Mouse (Mus musculus) CH12.LX (cell line): ENCODE measurements at regions not wholly inside any gene's neighbourhood (a gene's known extent, or its start where the extent isn't known, plus 50 kb on each side); places are given as distances from the start of the nearest gene placed in this dataset.

ENCODE experiments used
- DNase-seq: peaks from one replicate; pipeline ENCODE4 v3.0.0-alpha.2; 2013; ENCODE audit errors: extremely low read depth
- H3K27ac ChIP-seq: 2 replicates; pipeline ENCODE4 v1.5.1; 2012; ENCODE audit warnings: low read depth, mild to moderate bottlenecking, control low read depth, moderate library complexity; ENCODE audit not compliant: insufficient read depth
- H3K27me3 ChIP-seq: replicated peaks from 2 replicates; pipeline ENCODE3; 2012; ENCODE audit warnings: inconsistent platforms
- H3K36me3 ChIP-seq, 2 experiments: replicated peaks in 1 of 2; 2 replicates each; pipeline versions ENCODE3 to v1.6.1; 2012; ENCODE audit warnings: inconsistent platforms in 1 of 2, low read length in 1 of 2, mild to moderate bottlenecking in 1 of 2, mixed read lengths in 1 of 2, moderate library complexity in 1 of 2; ENCODE audit not compliant: control insufficient read depth in 1 of 2, insufficient read depth in 1 of 2
- H3K4me1 ChIP-seq, 2 experiments: 2 replicates each; pipeline ENCODE4 v1.6.1; 2012; ENCODE audit warnings: inconsistent platforms in 1 of 2, moderate library complexity in 1 of 2; ENCODE audit not compliant: insufficient read depth in 2 of 2, control insufficient read depth in 1 of 2
- H3K4me2 ChIP-seq: 2 replicates; pipeline ENCODE4 v1.6.1; 2012; ENCODE audit warnings: low read depth, mild to moderate bottlenecking, control low read depth; ENCODE audit not compliant: poor library complexity, insufficient read depth, severe bottlenecking
- H3K4me3 ChIP-seq, 3 experiments: fragments of 150-350 bp in 1 of 3; sonication (generic) in 1 of 3; replicated peaks in 1 of 3; 2 replicates each; pipeline versions ENCODE3 to v1.5.1; 2011 to 2012; ENCODE audit warnings: low read depth in 2 of 3, low read length in 2 of 3, mild to moderate bottlenecking in 2 of 3, moderate library complexity in 2 of 3, control low read depth in 1 of 3, improper control_type of control experiment in 1 of 3, inconsistent platforms in 1 of 3, mixed read lengths in 1 of 3; ENCODE audit not compliant: poor library complexity in 1 of 3
- H3K79me2 ChIP-seq: replicated peaks from 2 replicates; pipeline ENCODE4 v1.6.1; 2012; ENCODE audit warnings: mild to moderate bottlenecking, moderate library complexity; ENCODE audit not compliant: control insufficient read depth, poor library complexity, insufficient read depth, severe bottlenecking; ENCODE audit errors: extremely low read depth
- H3K9ac ChIP-seq: 2 replicates; pipeline ENCODE4 v1.6.1; 2012; ENCODE audit warnings: low read depth, mild to moderate bottlenecking, control low read depth, moderate library complexity; ENCODE audit not compliant: insufficient read depth
- H3K9me3 ChIP-seq: replicated peaks from 2 replicates; pipeline ENCODE3; 2012; ENCODE audit warnings: low read length, inconsistent platforms, mixed read lengths
- BHLHE40 ChIP-seq: IDR thresholded peaks from 2 replicates; pipeline ENCODE4 v1.6.1; 2011; ENCODE audit warnings: mild to moderate bottlenecking, low read depth, low read length, improper control_type of control experiment
- CHD2 ChIP-seq: IDR thresholded peaks from 2 replicates; pipeline ENCODE4 v1.6.1; 2011; ENCODE audit warnings: low read length, improper control_type of control experiment
- CTCF ChIP-seq, 2 experiments: IDR thresholded peaks in 1 of 2; conservative IDR thresholded peaks in 1 of 2; 2 replicates each; pipeline ENCODE4 v1.5.1; 2011 to 2012; ENCODE audit warnings: low read depth in 2 of 2, low read length in 2 of 2, improper control_type of control experiment in 1 of 2, inconsistent platforms in 1 of 2, mild to moderate bottlenecking in 1 of 2, moderate library complexity in 1 of 2
- ELF1 ChIP-seq: IDR thresholded peaks from 2 replicates; pipeline ENCODE4 v1.6.1; 2014; ENCODE audit warnings: low read depth, mild to moderate bottlenecking, inconsistent platforms, low read length, improper control_type of control experiment
- ETS1 ChIP-seq: conservative IDR thresholded peaks from 2 replicates; pipeline ENCODE4 v1.6.1; 2012; ENCODE audit warnings: low read depth, mild to moderate bottlenecking, inconsistent platforms, low read length, improper control_type of control experiment, moderate library complexity
- HCFC1 ChIP-seq: IDR thresholded peaks from 2 replicates; pipeline ENCODE4 v1.6.1; 2012; ENCODE audit warnings: low read depth, mild to moderate bottlenecking, inconsistent platforms, low read length, improper control_type of control experiment
- JUN ChIP-seq: IDR thresholded peaks from 2 replicates; pipeline ENCODE4 v1.6.1; 2011; ENCODE audit warnings: low read depth, mild to moderate bottlenecking, low read length, improper control_type of control experiment, moderate library complexity; ENCODE audit not compliant: insufficient read depth
- KAT2A ChIP-seq: IDR thresholded peaks from 2 replicates; pipeline ENCODE4 v1.6.1; 2012; ENCODE audit warnings: low read length, improper control_type of control experiment, inconsistent platforms; ENCODE audit not compliant: insufficient replicate concordance
- MAFK ChIP-seq: IDR thresholded peaks from 2 replicates; pipeline ENCODE4 v1.6.1; 2011; ENCODE audit warnings: low read length, improper control_type of control experiment; ENCODE audit not compliant: insufficient replicate concordance
- MAX ChIP-seq: IDR thresholded peaks from 2 replicates; pipeline ENCODE4 v1.6.1; 2011; ENCODE audit warnings: low read length, improper control_type of control experiment
- MEF2A ChIP-seq: IDR thresholded peaks from 2 replicates; pipeline ENCODE4 v1.6.1; 2014; ENCODE audit warnings: low read depth, mild to moderate bottlenecking, inconsistent platforms, low read length, improper control_type of control experiment, borderline replicate concordance
- NRF1 ChIP-seq: IDR thresholded peaks from 2 replicates; pipeline ENCODE4 v1.6.1; 2014; ENCODE audit warnings: low read depth, mild to moderate bottlenecking, inconsistent platforms, low read length, improper control_type of control experiment, moderate library complexity
- PAX5 ChIP-seq: IDR thresholded peaks from 2 replicates; pipeline ENCODE4 v1.6.1; 2012; ENCODE audit warnings: low read length, inconsistent platforms, mixed read lengths
- RAD21 ChIP-seq: IDR thresholded peaks from 2 replicates; pipeline ENCODE4 v1.6.1; 2011; ENCODE audit warnings: low read depth, mild to moderate bottlenecking, low read length, improper control_type of control experiment, moderate library complexity
- RCOR1 ChIP-seq: conservative IDR thresholded peaks from 2 replicates; pipeline ENCODE4 v1.6.1; 2012; ENCODE audit warnings: low read depth, mild to moderate bottlenecking, inconsistent platforms, low read length, improper control_type of control experiment
- SIN3A ChIP-seq: IDR thresholded peaks from 2 replicates; pipeline ENCODE4 v1.6.1; 2012; ENCODE audit warnings: low read length, improper control_type of control experiment, inconsistent platforms
- SMC3 ChIP-seq: IDR thresholded peaks from 2 replicates; pipeline ENCODE4 v1.6.1; 2011; ENCODE audit warnings: low read depth, low read length, improper control_type of control experiment
- USF1 ChIP-seq: IDR thresholded peaks from 2 replicates; pipeline ENCODE4 v1.6.1; 2014; ENCODE audit warnings: low read depth, mild to moderate bottlenecking, inconsistent platforms, low read length, improper control_type of control experiment
- ZC3H11A ChIP-seq: IDR thresholded peaks from 2 replicates; pipeline ENCODE4 v1.6.1; 2012; ENCODE audit warnings: low read depth, mild to moderate bottlenecking, inconsistent platforms, low read length, improper control_type of control experiment
- ZKSCAN1 ChIP-seq: IDR thresholded peaks from 2 replicates; pipeline ENCODE4 v1.6.1; 2012; ENCODE audit warnings: low read depth, inconsistent platforms, low read length, improper control_type of control experiment, borderline replicate concordance
- ZMIZ1 ChIP-seq: IDR thresholded peaks from 2 replicates; pipeline ENCODE4 v1.6.1; 2012; ENCODE audit warnings: low read depth, mild to moderate bottlenecking, inconsistent platforms, low read length, improper control_type of control experiment
- ZNF384 ChIP-seq: IDR thresholded peaks from 2 replicates; pipeline ENCODE4 v1.6.1; 2012; ENCODE audit warnings: low read depth, low read length, improper control_type of control experiment, inconsistent platforms
- dilution Hi-C: fragments of 300-500 bp; cut with MboI; formaldehyde crosslinking; loops from 2 replicates; pipeline ENCODE4 v1.14.3; 2020; ENCODE audit warnings: low sequenced_read_pairs; ENCODE audit not compliant: extremely low pct_unique_long_range_greater_than_20kb, extremely low pct_ligation_motif_present
- in situ Hi-C: fragments of 300-500 bp; cut with MboI; formaldehyde crosslinking; loops from 3 replicates; pipeline ENCODE4 v1.14.3; 2019; ENCODE audit warnings: low sequenced_read_pairs, low pct_ligation_motif_present, low pct_unique_long_range_greater_than_20kb, mixed read lengths

- dilution Hi-C loops = no loop called here
- no peak for DNase-seq
- no peaks in the 10 kb centered on the region for H3K79me2 ChIP-seq
- H3K4me2 ChIP-seq = no peak overlapping the region
- H3K4me3 ChIP-seq = no peak overlapping the region
- no peaks in the 10 kb centered on the region for H3K27me3 ChIP-seq
- no peak for TF ChIP-seq ZC3H11A
- TF ChIP-seq USF1 = no peak
- no peak for TF ChIP-seq HCFC1
- TF ChIP-seq CHD2 = no peak
- no peak for TF ChIP-seq ETS1
- TF ChIP-seq BHLHE40 = no peak
- TF ChIP-seq ELF1 = no peak
- no peak for TF ChIP-seq MAFK
- TF ChIP-seq KAT2A = no peak
- no peak for TF ChIP-seq ZMIZ1
- TF ChIP-seq CTCF (conservative IDR thresholded peaks at IDR 0.05 in 1 of 2, IDR thresholded peaks at IDR 0.05 in 1 of 2; ENCODE audit: low read depth in 2 of 2, low read length in 2 of 2) = no peak
- TF ChIP-seq ZKSCAN1 = no peak
- TF ChIP-seq RCOR1 = no peak
- no peak for TF ChIP-seq MEF2A
- no peak overlapping the region for H3K27ac ChIP-seq
- in situ Hi-C loops = no loop called here
- no peaks in the 10 kb centered on the region for H3K36me3 ChIP-seq
- H3K9me3 ChIP-seq = peaks cover 25% of the 10 kb centered on the region
- H3K9ac ChIP-seq = no peak overlapping the region
- H3K4me1 ChIP-seq = no peaks in the 10 kb centered on the region
These were observed 227.3 kb upstream of the Jag1 start for GRCm38 (mm10) chr2:137343736-137344135.

DNA sequence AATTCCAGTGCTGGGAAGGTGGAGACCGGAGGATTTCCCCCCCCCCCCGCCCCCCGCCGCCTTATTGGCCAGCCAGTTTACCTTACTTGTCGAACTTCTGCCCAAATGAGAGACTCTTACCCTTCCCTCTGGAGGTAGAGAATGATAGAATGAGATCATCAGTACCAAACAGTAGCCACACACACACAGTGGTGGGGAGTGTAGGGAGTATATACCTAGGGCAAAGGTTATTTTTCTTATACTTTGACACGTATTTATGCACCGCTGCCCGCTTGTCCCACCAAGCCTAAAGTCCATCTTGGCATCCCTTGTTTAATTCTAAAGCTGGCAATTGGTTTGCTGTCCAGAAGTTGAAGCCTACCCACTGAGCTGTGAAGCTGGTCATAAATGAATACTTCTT is 213.6 kb upstream of the Jag1 start:
- H3K9me3 ChIP-seq = peaks cover 27% of the 10 kb centered on the region
- H3K9ac ChIP-seq = no peak overlapping the region
- no peaks in the 10 kb centered on the region for H3K27me3 ChIP-seq
- no peaks in the 10 kb centered on the region for H3K79me2 ChIP-seq
- in situ Hi-C loops = no loop called here
- H3K27ac ChIP-seq = no peak overlapping the region
- no peaks in the 10 kb centered on the region for H3K4me1 ChIP-seq
- TF ChIP-seq NRF1 = no peak
- no peak for TF ChIP-seq ZKSCAN1
- TF ChIP-seq JUN = no peak
- no peak for TF ChIP-seq SIN3A
- TF ChIP-seq MAX = no peak
- no peak for TF ChIP-seq CTCF (conservative IDR thresholded peaks at IDR 0.05 in 1 of 2, IDR thresholded peaks at IDR 0.05 in 1 of 2; ENCODE audit: low read depth in 2 of 2, low read length in 2 of 2)
- no peak for TF ChIP-seq RAD21
- TF ChIP-seq ZC3H11A = no peak
- TF ChIP-seq ZNF384 = no peak
- no peak for TF ChIP-seq PAX5
- TF ChIP-seq BHLHE40 = no peak
- TF ChIP-seq SMC3 = no peak
- TF ChIP-seq CHD2 = no peak
- no peak overlapping the region for H3K4me2 ChIP-seq
- dilution Hi-C loops = no loop called here
- H3K4me3 ChIP-seq = no peak overlapping the region
- no peak for DNase-seq
- H3K36me3 ChIP-seq = no peaks in the 10 kb centered on the region
